ENCODE assay signal across 19 mouse cellular contexts in the genomic region with DNA sequence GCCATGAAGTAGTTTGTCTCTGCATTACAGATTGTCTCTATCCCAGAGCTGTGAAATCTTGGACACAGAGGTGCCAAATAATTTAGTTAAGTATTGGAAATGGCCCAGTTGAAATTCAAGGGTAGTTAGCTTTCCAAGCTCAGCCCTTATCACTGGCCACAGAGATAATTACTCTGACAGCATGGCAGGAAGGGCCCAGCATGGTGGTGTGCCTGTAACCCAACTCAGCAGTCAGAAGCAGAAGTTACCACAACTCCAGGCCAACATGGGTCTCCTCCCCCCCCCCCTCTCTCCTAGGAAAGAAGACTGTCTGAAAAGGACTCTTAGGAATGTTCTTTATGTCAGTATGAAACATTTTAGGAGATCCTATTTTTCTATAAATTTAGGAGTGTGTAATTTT.
DNase-seq lines count a peak whose midpoint lies in the region; ATAC-seq and TF ChIP-seq lines count a peak whose summit lies in the region.
"Had no signal": no experiment of that assay in that cellular context is flagged by ENCODE, and none has a peak within 500 bp of the region (broad histone marks: within the 10 kb centered on the region; RNA-seq: fewer than 3 reads in every experiment).

No protein-coding gene starts in this region.

- ATAC-seq in forebrain, embryonic 11.5 days (replicated peaks; ENCODE audit: low FRiP score) = no peak
- ATAC-seq in forebrain, postnatal 0 days = no peak
- no peak for ATAC-seq in midbrain, postnatal 0 days (ENCODE audit: low FRiP score)
- ATAC-seq: hindbrain, embryonic 16.5 days had no signal

- H3K4me2 ChIP-seq in forebrain, embryonic 11.5 days (ENCODE audit: low read depth, low read length, severe bottlenecking) = no peak overlapping the region
- H3K4me2 ChIP-seq in forebrain, postnatal 0 days (ENCODE audit: low read depth) = no peak overlapping the region
- H3K4me2 ChIP-seq in midbrain, postnatal 0 days (ENCODE audit: low read depth, low read length, poor library complexity, severe bottlenecking) = no peak overlapping the region
- H3K4me2 ChIP-seq: embryonic facial prominence, embryonic 12.5 days; forebrain, embryonic 12.5 days; heart, embryonic 12.5 days; hindbrain, embryonic 12.5 days had no signal

- no peaks in the 10 kb centered on the region; the same call in 1 of the 2 replicates for H3K9me3 ChIP-seq in forebrain, embryonic 11.5 days (ENCODE audit: control insufficient read depth, low read length)
- H3K9me3 ChIP-seq in forebrain, postnatal 0 days (ENCODE audit: low read length) = no peaks in the 10 kb centered on the region
- no peaks in the 10 kb centered on the region for H3K9me3 ChIP-seq in midbrain, postnatal 0 days (ENCODE audit: low read length)
- no peaks in the 10 kb centered on the region for H3K9me3 ChIP-seq in midbrain, embryonic 10.5 days (replicated peaks)
- no peaks in the 10 kb centered on the region for H3K9me3 ChIP-seq in limb, embryonic 10.5 days (replicated peaks)
- H3K9me3 ChIP-seq: embryonic facial prominence, embryonic 12.5 days; forebrain, embryonic 12.5 days; heart, embryonic 12.5 days; hindbrain, embryonic 12.5 days had no signal

- H3K27me3 ChIP-seq in forebrain, embryonic 11.5 days (ENCODE audit: control insufficient read depth, insufficient read depth, low read length) = no peaks in the 10 kb centered on the region
- H3K27me3 ChIP-seq in forebrain, postnatal 0 days (ENCODE audit: insufficient read depth, low read length) = no peaks in the 10 kb centered on the region
- H3K27me3 ChIP-seq in midbrain, postnatal 0 days (ENCODE audit: insufficient read depth, low read length) = no peaks in the 10 kb centered on the region
- no peaks in the 10 kb centered on the region for H3K27me3 ChIP-seq in midbrain, embryonic 10.5 days (ENCODE audit: low read depth, poor library complexity, severe bottlenecking)
- H3K27me3 ChIP-seq in limb, embryonic 10.5 days (ENCODE audit: low read depth, poor library complexity, severe bottlenecking) = no peaks in the 10 kb centered on the region
- H3K27me3 ChIP-seq: CH12.LX; embryonic facial prominence, embryonic 12.5 days; forebrain, embryonic 12.5 days; heart, embryonic 12.5 days; hindbrain, embryonic 12.5 days had no signal

- H3K9ac ChIP-seq in forebrain, embryonic 11.5 days (ENCODE audit: low read length) = no peak overlapping the region
- no peak overlapping the region for H3K9ac ChIP-seq in forebrain, postnatal 0 days
- no peak overlapping the region for H3K9ac ChIP-seq in midbrain, postnatal 0 days (replicated peaks; ENCODE audit: low read length, poor library complexity, severe bottlenecking)
- H3K9ac ChIP-seq: embryonic facial prominence, embryonic 12.5 days; forebrain, embryonic 12.5 days; heart, embryonic 12.5 days; hindbrain, embryonic 12.5 days had no signal

- H3K4me3 ChIP-seq in forebrain, embryonic 11.5 days (ENCODE audit: low read depth, low read length) = no peak overlapping the region
- H3K4me3 ChIP-seq in forebrain, postnatal 0 days (ENCODE audit: low read depth, low read length) = no peak overlapping the region
- H3K4me3 ChIP-seq in midbrain, postnatal 0 days (ENCODE audit: low read depth, low read length) = no peak overlapping the region
- no peak overlapping the region for H3K4me3 ChIP-seq in midbrain, embryonic 10.5 days
- H3K4me3 ChIP-seq in limb, embryonic 10.5 days = no peak overlapping the region
- H3K4me3 ChIP-seq: embryonic facial prominence, embryonic 12.5 days; forebrain, embryonic 12.5 days; heart, adult 2 months; heart, embryonic 12.5 days; hindbrain, embryonic 12.5 days had no signal

- no peak overlapping the region for H3K27ac ChIP-seq in forebrain, embryonic 11.5 days (ENCODE audit: low read depth, low read length)
- H3K27ac ChIP-seq in forebrain, postnatal 0 days (ENCODE audit: low read depth, low read length) = no peak overlapping the region
- no peak overlapping the region for H3K27ac ChIP-seq in midbrain, postnatal 0 days (ENCODE audit: low read depth, low read length)
- no peak overlapping the region for H3K27ac ChIP-seq in midbrain, embryonic 10.5 days (replicated peaks)
- H3K27ac ChIP-seq in limb, embryonic 10.5 days = no peak overlapping the region
- H3K27ac ChIP-seq: embryonic facial prominence, embryonic 12.5 days; forebrain, embryonic 12.5 days; heart, adult 2 months; hindbrain, embryonic 12.5 days had no signal

- no peaks in the 10 kb centered on the region for H3K4me1 ChIP-seq in forebrain, embryonic 11.5 days (replicated peaks; ENCODE audit: control insufficient read depth, insufficient read depth, low read length)
- no peaks in the 10 kb centered on the region for H3K4me1 ChIP-seq in forebrain, postnatal 0 days (ENCODE audit: insufficient read depth)
- H3K4me1 ChIP-seq in midbrain, postnatal 0 days (ENCODE audit: insufficient read depth, low read length) = no peaks in the 10 kb centered on the region
- H3K4me1 ChIP-seq in midbrain, embryonic 10.5 days = peaks cover 8% of the 10 kb centered on the region
- peaks cover 11% of the 10 kb centered on the region for H3K4me1 ChIP-seq in limb, embryonic 10.5 days
- H3K4me1 ChIP-seq: hindbrain, embryonic 12.5 days had no signal

- no peak for TF ChIP-seq CTCF in forebrain, postnatal 0 days (IDR thresholded peaks at IDR 0.05; ENCODE audit: low read depth)
- TF ChIP-seq CTCF in midbrain, postnatal 0 days (IDR thresholded peaks at IDR 0.05) = no peak

- peak; percentile 13 for DNase-seq in forebrain, embryonic 11.5 days (ENCODE audit: low spot score)
- no peak for DNase-seq in forebrain, postnatal 0 days
- DNase-seq in midbrain, postnatal 0 days (ENCODE audit: low spot score) = peak; percentile 44
- no peak for DNase-seq in midbrain, embryonic 10.5 days (ENCODE audit: low spot score)
- DNase-seq in limb, embryonic 10.5 days (ENCODE audit: low spot score) = peak; percentile 19
- DNase-seq in lung, postnatal 4 days = no peak
- no peak for DNase-seq in testis, postnatal 10 days (ENCODE audit: low spot score)
- DNase-seq: adrenal gland, adult 2 months; adrenal gland, postnatal 25 days; cerebellum, adult 18-20 months; cerebellum, adult 9-11 months; gastrocnemius, postnatal 36 days; heart, adult 2 months had no signal

- H3K36me3 ChIP-seq in forebrain, embryonic 11.5 days (ENCODE audit: control insufficient read depth, insufficient read depth, low read length) = no peaks in the 10 kb centered on the region
- no peaks in the 10 kb centered on the region for H3K36me3 ChIP-seq in forebrain, postnatal 0 days (ENCODE audit: insufficient read depth)
- no peaks in the 10 kb centered on the region for H3K36me3 ChIP-seq in midbrain, postnatal 0 days (ENCODE audit: insufficient read depth, low read length)
- H3K36me3 ChIP-seq in midbrain, embryonic 10.5 days = no peaks in the 10 kb centered on the region
- H3K36me3 ChIP-seq in limb, embryonic 10.5 days = no peaks in the 10 kb centered on the region
- H3K36me3 ChIP-seq: embryonic facial prominence, embryonic 12.5 days; forebrain, embryonic 12.5 days; heart, embryonic 12.5 days; hindbrain, embryonic 12.5 days had no signal

Comparison
In these comparisons a context has a peak if more than half of its experiments do, and no peak if none do; other contexts are left out.
1. DNase-seq: peak in forebrain, embryonic 11.5 days (single experiment), midbrain, postnatal 0 days (single experiment) and limb, embryonic 10.5 days (single experiment); none in forebrain, postnatal 0 days (single experiment), midbrain, embryonic 10.5 days (single experiment), lung, postnatal 4 days (0 of 2) and testis, postnatal 10 days (single experiment).